Mouse (Mus musculus) heart, embryonic 14.5 days (tissue): ENCODE measurements at regions not wholly inside any gene's neighbourhood (a gene's known extent, or its start where the extent isn't known, plus 50 kb on each side); places are given as distances from the start of the nearest gene placed in this dataset.

Source experiments
- ATAC-seq: fragments of 200-750 bp; cut with Nextera tagmentation; 2 replicates; pipeline ENCODE4 v1.8.0; 2017; ENCODE audit warnings: low read depth, moderate TSS enrichment; ENCODE audit not compliant: insufficient number of reproducible peaks, insufficient read depth, low FRiP score
- H3K27ac ChIP-seq, 2 experiments: fragments of 200-500 bp in 1 of 2; fragments of 300-500 bp in 1 of 2; sonication (generic) in 1 of 2; replicated peaks in 1 of 2; 2 replicates each; pipeline ENCODE4 v1.5.1; 2012 to 2014; ENCODE audit warnings: low read depth in 2 of 2, low read length in 2 of 2, control low read depth in 1 of 2, mild to moderate bottlenecking in 1 of 2, mixed read lengths in 1 of 2; ENCODE audit not compliant: control insufficient read depth in 1 of 2, insufficient read depth in 1 of 2
- H3K27me3 ChIP-seq: fragments of 300-500 bp; sonication (generic); 2 replicates; pipeline ENCODE4 v1.6.1; 2014; ENCODE audit warnings: mild to moderate bottlenecking, low read length, control low read depth; ENCODE audit not compliant: control insufficient read depth, insufficient read depth
- H3K36me3 ChIP-seq: fragments of 300-500 bp; sonication (generic); 2 replicates; pipeline ENCODE4 v1.6.1; 2014; ENCODE audit warnings: mild to moderate bottlenecking, control low read depth, low read length, mixed read lengths; ENCODE audit not compliant: control insufficient read depth, insufficient read depth
- H3K4me1 ChIP-seq, 2 experiments: fragments of 200-500 bp in 1 of 2; fragments of 300-500 bp in 1 of 2; sonication (generic) in 1 of 2; 2 replicates each; pipeline ENCODE4 v1.6.1; 2012 to 2014; ENCODE audit warnings: low read length in 2 of 2, control low read depth in 1 of 2, mixed read lengths in 1 of 2; ENCODE audit not compliant: control insufficient read depth in 2 of 2, insufficient read depth in 2 of 2
- H3K4me2 ChIP-seq: fragments of 300-500 bp; sonication (generic); 2 replicates; pipeline ENCODE4 v1.6.1; 2014; ENCODE audit warnings: mild to moderate bottlenecking, low read length
- H3K4me3 ChIP-seq, 2 experiments: fragments of 200-500 bp in 1 of 2; fragments of 300-500 bp in 1 of 2; sonication (generic) in 1 of 2; 2 replicates each; pipeline ENCODE4 v1.5.1; 2012 to 2014; ENCODE audit warnings: low read length in 2 of 2, mild to moderate bottlenecking in 2 of 2, control low read depth in 1 of 2, low read depth in 1 of 2, moderate library complexity in 1 of 2; ENCODE audit not compliant: control insufficient read depth in 1 of 2, insufficient read depth in 1 of 2
- H3K9ac ChIP-seq: fragments of 300-500 bp; sonication (generic); 2 replicates; pipeline ENCODE4 v1.6.1; 2014; ENCODE audit warnings: mild to moderate bottlenecking, low read length
- H3K9me3 ChIP-seq: fragments of 300-500 bp; sonication (generic); 2 replicates; pipeline ENCODE4 v1.6.1; 2016; ENCODE audit warnings: low read length, control low read depth; ENCODE audit not compliant: control insufficient read depth
- WGBS: fragments of 180-500 bp; shearing (Covaris S2); extraction: QIAGEN DNeasy Blood & Tissue Kit; methylation state at CpG from one replicate; pipeline ENCODE4 v1.1.7; 2014; 5-methylcytosine and 5-hydroxymethylcytosine counted together

- Histone ChIP-seq H3K4me2 (no peak overlapping the region), H3K9ac (no peak overlapping the region), H3K27me3 (no peaks in the 10 kb centered on the region), H3K27ac (no peak overlapping the region), H3K36me3 (no peaks in the 10 kb centered on the region), H3K4me3 (no peak overlapping the region), H3K4me1 (peaks cover 0 to 3% of the 10 kb centered on the region in 2 experiments; a peak in 1 of 4 replicates), H3K9me3 (no peaks in the 10 kb centered on the region)
- WGBS = 89% methylated on average over 3 of the region's 3 CpGs
- ATAC-seq = no peak
These were observed 341.6 kb downstream of the Cdh26 start for GRCm38 (mm10) chr2:178771881-178772280.

- H3K27ac ChIP-seq = peak overlapping the region; percentile 52 to 53; a peak in 2 of 4 replicates
- no peaks in the 10 kb centered on the region for H3K36me3 ChIP-seq
- H3K9ac ChIP-seq = peak overlapping the region; percentile 27; the same call in 1 of the 2 replicates
- H3K9me3 ChIP-seq = no peaks in the 10 kb centered on the region
- 64% methylated on average over 25 of the region's 25 CpGs for WGBS
- H3K4me3 ChIP-seq = no peak overlapping the region
- H3K4me2 ChIP-seq = peak overlapping the region; percentile 37
- ATAC-seq = no peak
- no peaks in the 10 kb centered on the region for H3K27me3 ChIP-seq
- peaks cover 11 to 12% of the 10 kb centered on the region in 2 experiments; a peak in 3 of 4 replicates for H3K4me1 ChIP-seq
These were observed 354.7 kb downstream of the Cdh26 start for GRCm38 (mm10) chr2:178784822-178785589.

GRCm38 (mm10) chr2:178785843-178786242 lies 355.5 kb downstream of the Cdh26 start:
- WGBS = 13% methylated on average over 6 of the region's 6 CpGs
- Histone ChIP-seq H3K36me3 (no peaks in the 10 kb centered on the region), H3K4me2 (peak overlapping the region; percentile 37), H3K9me3 (no peaks in the 10 kb centered on the region), H3K4me3 (no peak overlapping the region), H3K9ac (peak overlapping the region; percentile 27; the same call in 1 of the 2 replicates), H3K27ac (peak overlapping the region; percentile 52 to 53), H3K4me1 (peaks cover 11 to 12% of the 10 kb centered on the region in 2 experiments; a peak in 3 of 4 replicates), H3K27me3 (no peaks in the 10 kb centered on the region)
- no peak for ATAC-seq

- Histone ChIP-seq H3K4me3 (no peak overlapping the region), H3K27me3 (no peaks in the 10 kb centered on the region), H3K4me1 (no peaks in the 10 kb centered on the region), H3K9ac (no peak overlapping the region), H3K9me3 (no peaks in the 10 kb centered on the region), H3K4me2 (no peak overlapping the region), H3K36me3 (no peaks in the 10 kb centered on the region), H3K27ac (no peak overlapping the region)
- ATAC-seq = no peak
- WGBS = 53% methylated on average over 3 of the region's 3 CpGs
These were observed 365.5 kb downstream of the Cdh26 start for GRCm38 (mm10) chr2:178795841-178796240.

GRCm38 (mm10) chr2:178801464-178801863 lies 371.1 kb downstream of the Cdh26 start:
- WGBS = 61% methylated on average over 12 of the region's 12 CpGs
- no peak overlapping the region for H3K27ac ChIP-seq

GRCm38 (mm10) chr2:178805283-178805682 lies 375.0 kb downstream of the Cdh26 start:
- Histone ChIP-seq H3K4me2 (peak overlapping the region; percentile 31), H3K4me3 (no peak overlapping the region), H3K9me3 (no peaks in the 10 kb centered on the region), H3K27me3 (no peaks in the 10 kb centered on the region), H3K27ac (peak overlapping the region; percentile 59 to 64), H3K36me3 (no peaks in the 10 kb centered on the region), H3K4me1 (peaks cover 28 to 42% of the 10 kb centered on the region in 2 experiments), H3K9ac (no peak overlapping the region)
- peak; percentile 80 for ATAC-seq
- WGBS = 14% methylated on average over 8 of the region's 8 CpGs

More at GRCm38 (mm10) chr2:178801464-178801863, 371.1 kb downstream of the Cdh26 start:
- H3K4me1 ChIP-seq = peaks cover 16 to 18% of the 10 kb centered on the region in 2 experiments
- ATAC-seq = no peak
- H3K4me3 ChIP-seq = no peak overlapping the region
- H3K9me3 ChIP-seq = no peaks in the 10 kb centered on the region
- H3K36me3 ChIP-seq = no peaks in the 10 kb centered on the region
- H3K27me3 ChIP-seq = no peaks in the 10 kb centered on the region
- H3K9ac ChIP-seq = no peak overlapping the region
- no peak overlapping the region for H3K4me2 ChIP-seq

GRCm38 (mm10) chr2:178821552-178821951 lies 391.2 kb downstream of the Cdh26 start:
- Histone ChIP-seq H3K27me3 (no peaks in the 10 kb centered on the region), H3K9ac (no peak overlapping the region), H3K4me3 (no peak overlapping the region), H3K36me3 (no peaks in the 10 kb centered on the region), H3K27ac (no peak overlapping the region), H3K4me2 (no peak overlapping the region), H3K4me1 (no peaks in the 10 kb centered on the region), H3K9me3 (no peaks in the 10 kb centered on the region)
- no peak for ATAC-seq
- WGBS = 77% methylated on average over 6 of the region's 6 CpGs
